Mouse (Mus musculus) gastrocnemius, adult 18-20 months (tissue): ENCODE results near the gene Rnf10. TPM values are rescaled to one million over a fixed set of nuclear protein-coding genes. Genes with fewer than 3 reads are reported as not detected.

Experiments
- DNase-seq: peaks from one replicate; pipeline ENCODE4 v3.0.0; 2021; ENCODE audit warnings: low spot score
- total RNA-seq, 2 experiments: library from RNA; stranded (reverse); gene quantifications; 2 replicates each; pipeline ENCODE4 v1.2.3; 2021

The Rnf10 gene
- total RNA-seq, 2 experiments from 2014 or later, result 275 to 312 TPM

GRCm38 (mm10) chr5:115278785-115279184 lies 6.1 kb upstream of the Rnf10 start:
- DNase-seq, result no peak

GRCm38 (mm10) chr5:115278053-115278452 lies 5.4 kb upstream of the Rnf10 start:
- DNase-seq, result no peak

DNA sequence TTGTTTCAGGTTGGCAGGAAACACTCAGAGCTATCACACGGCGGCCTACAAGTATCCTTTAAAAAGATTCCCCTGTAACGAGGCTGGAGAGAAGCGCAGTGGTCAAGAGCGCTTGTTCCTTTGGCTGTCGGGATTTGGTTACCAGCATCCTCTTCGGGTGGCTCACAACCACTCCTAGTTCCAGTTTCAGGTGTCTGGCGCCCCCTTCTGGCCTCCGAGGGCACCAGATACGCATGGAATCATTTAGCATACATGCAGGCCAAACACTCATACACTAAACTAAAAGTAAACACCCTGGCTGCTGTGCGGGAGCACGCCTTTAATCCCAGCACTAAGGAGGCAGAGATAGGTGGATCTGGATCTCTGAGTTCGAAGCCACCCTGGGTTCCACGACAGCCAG lies 3.3 kb upstream of the Rnf10 start:
- no peak for DNase-seq

- no peak for DNase-seq
Measured at GRCm38 (mm10) chr5:115274771-115275170, 2.1 kb upstream of the Rnf10 start.

GRCm38 (mm10) chr5:115274353-115274752 lies 1.7 kb upstream of the Rnf10 start:
- DNase-seq, result no peak

DNA sequence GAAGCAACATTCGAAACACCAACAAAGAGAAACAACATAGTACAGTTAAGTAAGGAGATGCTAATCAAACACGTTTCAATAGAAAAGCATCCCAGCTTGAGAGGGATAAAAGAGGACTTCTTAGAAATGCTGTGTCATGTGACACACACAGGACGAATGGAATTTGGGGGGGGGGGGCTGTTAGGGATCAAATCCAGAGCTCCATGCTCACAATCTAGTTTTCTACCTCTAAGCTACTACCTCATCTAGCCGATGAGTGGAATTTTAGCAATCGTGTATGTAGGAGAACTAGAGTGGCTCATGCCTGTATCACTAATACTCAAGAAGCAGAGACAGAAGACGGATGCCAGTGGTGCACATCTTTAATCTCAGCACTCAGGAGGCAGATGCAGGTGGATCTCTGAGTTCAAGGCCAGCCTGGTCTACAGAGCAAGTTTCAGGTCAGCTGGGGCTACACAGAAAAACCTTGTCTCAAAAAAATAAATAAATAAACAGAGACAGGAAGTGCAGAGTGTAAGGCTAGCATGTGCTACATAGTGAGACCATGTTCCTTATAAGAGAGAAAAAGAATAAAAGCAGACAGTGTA lies 944 bp upstream of the Rnf10 start:
- no peak for DNase-seq

DNA sequence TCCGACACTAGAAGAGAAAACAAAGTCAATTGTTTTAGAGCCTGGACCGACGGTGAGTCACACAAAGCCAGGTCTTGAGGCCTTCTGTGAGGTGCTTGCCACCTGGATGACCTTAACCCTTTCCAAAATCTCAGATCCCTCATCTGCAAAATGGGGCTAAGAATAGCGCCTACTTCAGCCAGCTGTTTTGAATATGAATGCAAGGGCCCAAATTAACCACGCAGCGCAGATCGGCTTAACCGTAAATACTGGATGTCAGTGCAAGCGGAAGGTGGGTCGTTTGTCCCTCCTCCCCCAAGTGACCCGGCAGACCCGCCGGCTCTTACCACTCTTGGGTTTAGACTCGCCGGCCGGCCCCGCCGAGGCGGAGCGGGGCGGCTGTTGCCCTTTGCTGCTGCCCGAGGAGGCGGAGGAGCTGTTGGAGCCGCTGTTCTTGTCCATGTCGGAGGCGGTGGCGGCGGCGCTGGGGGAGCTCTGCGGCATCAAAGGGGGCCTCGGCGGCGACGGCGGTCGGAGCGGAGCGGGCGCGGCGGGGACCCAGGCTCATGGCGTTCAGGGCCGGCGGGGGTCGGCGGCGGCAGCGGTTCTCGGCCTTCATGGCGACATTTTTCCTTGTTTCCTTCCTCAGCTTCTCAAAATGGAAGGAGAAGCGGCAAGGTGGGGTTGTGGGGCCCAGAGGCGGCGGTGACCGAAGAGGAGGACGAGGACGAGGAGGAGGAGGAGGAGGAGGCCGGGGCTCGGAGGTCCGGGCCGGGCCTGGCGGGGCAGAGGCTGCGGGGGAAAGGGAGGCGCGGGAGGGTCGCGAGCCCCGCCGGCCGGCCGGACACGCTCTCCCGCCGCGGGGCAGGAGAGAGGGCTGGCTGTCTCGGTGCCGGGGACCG lies 527 bp downstream of the Rnf10 start:
- DNase-seq, result peak; percentile 26

GRCm38 (mm10) chr5:115269969-115270368 lies 2.7 kb downstream of the Rnf10 start:
- no peak for DNase-seq

DNA sequence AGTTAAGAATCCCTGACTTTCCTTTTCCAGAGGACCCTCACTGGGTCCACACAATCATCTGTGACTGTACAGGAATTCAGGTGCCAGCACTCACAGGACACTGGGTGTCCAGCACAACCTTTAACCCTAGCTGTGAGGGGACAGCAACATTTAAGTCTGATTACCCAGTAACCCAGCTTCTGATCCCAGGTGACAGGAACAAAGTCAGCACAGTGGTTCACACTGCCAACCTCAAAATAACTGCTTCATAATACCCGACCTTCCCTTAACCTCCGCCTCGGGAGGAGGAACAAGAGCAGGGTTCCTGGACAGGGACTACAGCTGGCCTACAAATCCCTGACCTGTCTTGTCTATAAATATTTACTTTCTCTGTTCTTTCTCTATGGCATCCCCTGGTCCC lies 4.4 kb downstream of the Rnf10 start:
- DNase-seq, result peak; percentile 67

GRCm38 (mm10) chr5:115267469-115268045 lies 5.1 kb downstream of the Rnf10 start:
- DNase-seq, result no peak

GRCm38 (mm10) chr5:115266787-115267468 lies 5.8 kb downstream of the Rnf10 start:
- DNase-seq, result peak; percentile 34

GRCm38 (mm10) chr5:115266340-115266739 lies 6.4 kb downstream of the Rnf10 start:
- DNase-seq, result no peak

DNA sequence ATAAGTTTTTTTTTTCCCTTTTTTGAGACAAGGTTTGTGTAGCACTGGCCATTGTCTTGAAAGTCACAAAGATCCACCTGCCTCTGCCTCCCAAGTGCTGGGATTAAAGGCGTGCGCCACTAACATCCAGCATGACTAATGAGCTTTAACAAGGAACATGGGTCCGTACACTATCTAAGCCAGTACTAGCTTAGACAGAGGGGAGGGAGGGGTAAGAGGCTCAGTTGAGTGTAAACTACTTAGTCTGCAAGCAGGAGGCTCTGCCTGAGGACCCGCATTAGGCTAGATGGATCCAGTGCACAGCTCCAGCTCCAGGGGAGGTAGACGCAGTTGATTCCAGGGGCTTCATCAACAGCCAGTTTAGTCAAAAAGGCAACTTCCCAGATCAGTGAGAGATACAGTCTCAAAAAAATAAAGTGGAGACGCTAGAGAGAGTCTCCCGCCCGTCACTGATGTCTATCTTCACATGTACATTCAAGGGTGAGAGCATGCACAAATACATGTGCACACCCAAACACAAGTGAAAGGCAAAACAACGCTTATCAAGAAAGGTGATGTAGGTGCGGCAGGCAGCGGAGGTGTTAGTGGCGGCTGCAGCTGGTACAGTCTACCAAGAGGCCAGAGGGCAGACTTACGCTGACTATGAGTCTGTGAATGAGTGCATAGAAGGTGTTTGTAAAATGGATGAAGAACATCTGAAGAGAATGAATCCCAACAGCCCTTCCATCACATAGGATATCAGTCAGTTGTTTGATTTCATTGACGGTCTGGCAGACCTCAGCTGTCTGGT lies 10.0 kb downstream of the Rnf10 start:
- no peak for DNase-seq

- DNase-seq, result no peak
Measured at GRCm38 (mm10) chr5:115261880-115262279, 10.8 kb downstream of the Rnf10 start.

- no peak for DNase-seq
Measured at GRCm38 (mm10) chr5:115261141-115261540, 11.6 kb downstream of the Rnf10 start.

DNA sequence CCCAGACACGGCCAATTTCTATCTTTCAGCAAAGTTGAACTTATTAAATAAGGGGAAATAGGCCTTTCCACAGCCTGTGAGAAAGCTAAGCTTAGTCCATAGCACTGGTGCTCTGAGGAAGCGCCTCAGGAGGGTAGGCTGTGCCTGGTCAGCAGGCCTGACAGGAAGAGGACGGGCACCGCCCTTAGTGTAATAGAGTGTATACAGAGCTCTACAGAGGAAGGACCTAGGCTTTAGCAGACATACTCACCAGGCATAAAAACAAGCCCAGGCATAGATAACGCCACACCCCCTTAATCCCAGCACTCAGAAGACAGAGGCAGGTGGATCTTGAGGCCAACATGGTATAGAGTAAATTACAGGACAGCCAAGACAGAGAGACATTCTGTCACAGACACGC lies 12.3 kb downstream of the Rnf10 start:
- no peak for DNase-seq

- no peak for DNase-seq
Measured at GRCm38 (mm10) chr5:115256909-115257546, 15.7 kb downstream of the Rnf10 start.

DNA sequence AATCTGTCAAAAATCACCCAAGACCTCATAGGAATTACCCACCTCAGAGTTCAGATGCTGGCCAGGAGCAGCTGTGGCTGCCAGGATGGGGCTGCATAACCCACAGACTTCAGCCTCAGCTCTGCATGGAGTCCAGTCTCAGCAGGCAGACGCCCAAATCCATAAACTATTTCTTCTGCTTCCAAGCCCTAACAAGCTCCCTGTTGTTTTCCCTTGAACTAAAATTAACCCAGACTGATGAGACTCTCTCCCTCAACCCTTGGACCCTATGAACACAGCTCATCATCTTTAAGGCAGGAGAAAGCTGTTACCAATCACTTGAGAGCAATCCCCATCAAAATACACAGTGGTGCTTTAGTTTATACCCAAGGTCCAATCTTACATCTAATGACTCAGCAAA lies 17.2 kb downstream of the Rnf10 start:
- no peak for DNase-seq

DNA sequence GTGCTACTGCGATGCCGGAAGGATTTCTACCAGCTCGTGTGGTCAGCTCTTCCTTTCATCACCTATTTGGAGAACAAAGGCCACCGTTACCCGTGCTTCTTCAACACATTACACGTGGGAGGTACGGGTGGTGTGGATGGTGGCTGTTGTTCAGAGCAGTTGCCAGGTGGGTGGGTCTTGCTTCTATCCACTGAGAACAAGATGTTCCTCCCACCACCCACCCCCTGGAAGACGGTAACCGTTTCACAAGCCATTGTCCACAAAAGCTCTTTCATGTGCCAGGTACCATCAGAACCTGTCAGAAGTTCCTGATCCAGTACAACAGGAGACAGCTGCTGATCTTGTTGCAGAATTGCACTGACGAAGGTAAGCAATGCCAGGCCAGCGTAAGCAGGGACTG lies 32.5 kb downstream of the Rnf10 start:
- DNase-seq, result no peak

DNA sequence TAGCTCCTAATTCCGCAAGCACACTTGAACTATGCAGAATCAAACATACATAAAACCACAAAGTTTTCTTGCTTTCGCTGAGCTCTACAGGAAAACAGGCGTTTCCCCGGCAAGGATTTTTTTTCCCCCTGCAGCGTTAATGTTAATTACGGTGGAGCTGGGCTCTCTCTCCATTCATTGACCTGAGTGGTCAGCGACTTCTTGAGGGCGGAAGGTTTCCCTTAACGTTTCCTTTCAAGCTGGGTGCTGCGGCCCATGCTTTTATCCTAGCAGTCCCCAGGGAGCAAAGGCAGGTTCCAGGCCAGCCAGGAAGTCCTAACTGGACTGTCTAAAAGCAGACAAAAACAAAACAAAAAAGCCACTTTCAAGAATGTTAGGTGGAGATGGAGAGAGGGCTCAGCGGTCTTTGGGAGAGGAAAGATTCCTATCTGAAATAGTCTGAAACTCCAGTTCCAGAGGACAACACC lies 33.9 kb downstream of the Rnf10 start:
- no peak for DNase-seq
